Mouse (Mus musculus): ENCODE data around the gene Vmn1r226. TPM values are rescaled to one million over a fixed set of nuclear protein-coding genes. Genes with fewer than 3 reads are reported as not detected.

Gene Vmn1r226
- not detected in 2 replicates for polyA plus RNA-seq (2016; fragmentation: Nextera tagmentation; extraction: Ambion mirVana)

- H3K4me3 ChIP-seq (replicated peaks) = no peak within 1 kb of the TSS
- H3K4me2 ChIP-seq = no peak within 1 kb of the TSS
- H3K9me3 ChIP-seq = peaks cover 13% of the 10 kb centered on the region
- H3K27ac ChIP-seq = no peak within 1 kb of the TSS
- no peak within 1 kb of the TSS for H3K9ac ChIP-seq (replicated peaks)
- no peak for ATAC-seq (ENCODE audit: insufficient number of reproducible peaks, insufficient read depth, low FRiP score, low TSS enrichment, low read depth)
- H3K27me3 ChIP-seq = no peaks in the 10 kb centered on the region
- H3K36me3 ChIP-seq = no peaks in the 10 kb centered on the region
- H3K4me1 ChIP-seq (replicated peaks) = no peaks in the 10 kb centered on the region
These were observed at the start of gene Vmn1r226 for GRCm38 (mm10) chr17:20682543-20682942. Gene Vmn1r226, plus strand, starts transcription at chr17:20682843.

DNA sequence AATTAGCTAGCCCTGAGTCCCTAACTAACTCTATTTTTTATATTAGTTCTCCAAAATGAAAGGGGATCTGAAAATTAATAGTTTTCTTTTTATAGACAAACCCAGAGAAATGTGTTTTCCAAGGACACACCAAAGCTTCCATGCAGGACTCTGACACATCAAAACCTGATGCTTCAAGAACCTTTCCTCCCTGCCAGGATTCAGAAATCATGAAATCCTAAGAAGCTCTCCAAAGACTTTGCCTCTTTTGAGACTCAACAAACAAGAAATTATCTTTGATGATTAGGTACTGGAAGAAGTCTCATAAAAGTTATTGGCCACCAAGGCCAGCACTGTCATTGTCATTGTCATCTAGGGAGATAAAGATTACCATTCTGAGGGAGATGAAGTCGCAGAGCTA is 46.9 kb downstream of the Vmn1r226 start, which contains the start of gene Vmn1r227:
Gene Vmn1r227, plus strand, starts transcription at position 301 of the 400 bp plus-strand sequence.
- Histone ChIP-seq H3K4me3 (replicated peaks) (no peak within 1 kb of the TSS), H3K36me3 (no peaks in the 10 kb centered on the region), H3K4me1 (replicated peaks) (no peaks in the 10 kb centered on the region), H3K9me3 (0 out of 2 replicates have a peak, but pooled peaks cover 3% of the 10 kb centered on the region), H3K27me3 (no peaks in the 10 kb centered on the region), H3K9ac (replicated peaks) (no peak within 1 kb of the TSS), H3K27ac (no peak within 1 kb of the TSS), H3K4me2 (no peak within 1 kb of the TSS)
- ATAC-seq (ENCODE audit: insufficient number of reproducible peaks, insufficient read depth, low FRiP score, low TSS enrichment, low read depth) = no peak
- WGBS = 37% methylated on average over 1 of the region's 1 CpGs

Other genes starting within 250 kb of the Vmn1r226 start
- not detected in 2 replicates for gene Vmn2r108, start 201.5 kb upstream of the Vmn1r226 start, polyA plus RNA-seq (2016; fragmentation: Nextera tagmentation; extraction: Ambion mirVana)
- not detected in 2 replicates for gene Vmn1r225, start 184.7 kb upstream of the Vmn1r226 start, polyA plus RNA-seq (2016; fragmentation: Nextera tagmentation; extraction: Ambion mirVana)
- gene Vmn2r109, start 118.1 kb upstream of the Vmn1r226 start, polyA plus RNA-seq (2016; fragmentation: Nextera tagmentation; extraction: Ambion mirVana) = not detected in 2 replicates
- gene Vmn2r110, start 86.4 kb upstream of the Vmn1r226 start, polyA plus RNA-seq (2016; fragmentation: Nextera tagmentation; extraction: Ambion mirVana) = 0.05 TPM in 2 replicates
- not detected in 2 replicates for gene Fpr-rs3, start 58.0 kb upstream of the Vmn1r226 start, polyA plus RNA-seq (2016; fragmentation: Nextera tagmentation; extraction: Ambion mirVana)
- gene Vmn1r227, start 47.0 kb downstream of the Vmn1r226 start, polyA plus RNA-seq (2016; fragmentation: Nextera tagmentation; extraction: Ambion mirVana) = not detected in 2 replicates
- not detected in 2 replicates for gene Vmn1r228, start 103.3 kb downstream of the Vmn1r226 start, polyA plus RNA-seq (2016; fragmentation: Nextera tagmentation; extraction: Ambion mirVana)
- not detected in 2 replicates for gene Vmn1r229, start 128.7 kb downstream of the Vmn1r226 start, polyA plus RNA-seq (2016; fragmentation: Nextera tagmentation; extraction: Ambion mirVana)
- gene Vmn1r230, start 157.6 kb downstream of the Vmn1r226 start, polyA plus RNA-seq (2016; fragmentation: Nextera tagmentation; extraction: Ambion mirVana) = not detected in 2 replicates
- not detected in 2 replicates for gene Vmn1r231, start 222.2 kb downstream of the Vmn1r226 start, polyA plus RNA-seq (2016; fragmentation: Nextera tagmentation; extraction: Ambion mirVana)
- not detected in 2 replicates for gene Vmn1r232, start 236.9 kb downstream of the Vmn1r226 start, polyA plus RNA-seq (2016; fragmentation: Nextera tagmentation; extraction: Ambion mirVana)